Mouse (Mus musculus): Measurements from ENCODE around the gene Traf4. TPM values are rescaled to one million over a fixed set of nuclear protein-coding genes. Genes with fewer than 3 reads are reported as not detected.

Traf4 gene
- total and polyA plus RNA-seq, 3 experiments: 34.4 to 42.0 TPM; not detected in 1

GRCm38 (mm10) chr11:78177903-78178858 lies 12.8 kb upstream of the Traf4 start (continued):
- peak; percentile 81 for TF ChIP-seq ZMIZ1 (IDR thresholded peaks at IDR 0.05; ENCODE audit: low read depth, low read length)
- TF ChIP-seq KAT2A (conservative IDR thresholded peaks at IDR 0.05; ENCODE audit: low read depth, low read length): no peak
- TF ChIP-seq UBTF (IDR thresholded peaks at IDR 0.05; ENCODE audit: borderline replicate concordance, insufficient read depth, low read depth, low read length): peak; percentile 10; the same call in 1 of the 2 replicates
- TF ChIP-seq CTCF (IDR thresholded peaks at IDR 0.05 in 2 of 3, conservative IDR thresholded peaks at IDR 0.05 in 1 of 3; ENCODE audit: control insufficient read depth in 1 of 3, insufficient read depth in 1 of 3, low read depth in 2 of 3, low read length in 3 of 3, poor library complexity in 1 of 3, severe bottlenecking in 1 of 3): peak; percentile 94 to 99 (median 99)
- peak; percentile 78 for TF ChIP-seq ZC3H11A (IDR thresholded peaks at IDR 0.05; ENCODE audit: low read depth, low read length)

- no peaks in the 10 kb centered on the region for H3K27me3 ChIP-seq (ENCODE audit: control insufficient read depth in 1 of 2, insufficient read depth in 2 of 2, low read length in 2 of 2)
- peak; percentile 82 for DNase-seq (ENCODE audit: low read depth, low spot score)
- no peaks in the 10 kb centered on the region for H3K9me3 ChIP-seq (replicated peaks; ENCODE audit: insufficient read depth, low read length)
- peak overlapping the region; percentile 60 to 67 for H3K4me3 ChIP-seq (ENCODE audit: control insufficient read depth in 1 of 2, insufficient read depth in 1 of 2, low read depth in 2 of 2, low read length in 2 of 2)
- H3K4me1 ChIP-seq (ENCODE audit: control insufficient read depth in 1 of 2, insufficient read depth in 2 of 2, low read length in 2 of 2): peaks cover 4 to 19% of the 10 kb centered on the region in 2 experiments; a peak in 2 of 4 replicates
- peaks cover 22% of the 10 kb centered on the region for H3K79me2 ChIP-seq (ENCODE audit: control insufficient read depth, insufficient read depth, low read length, poor library complexity)
- peak overlapping the region; percentile 92 for H3K9ac ChIP-seq (ENCODE audit: control insufficient read depth, low read depth, low read length, poor library complexity, severe bottlenecking)
- peaks cover 10 to 32% of the 10 kb centered on the region in 2 experiments for H3K36me3 ChIP-seq (ENCODE audit: control insufficient read depth in 1 of 2, insufficient read depth in 2 of 2, low read length in 2 of 2)
- TF ChIP-seq MAFK (IDR thresholded peaks at IDR 0.05; ENCODE audit: borderline replicate concordance, low read depth, low read length) (no peak), CTCF (IDR thresholded peaks at IDR 0.05 in 2 of 3, conservative IDR thresholded peaks at IDR 0.05 in 1 of 3; ENCODE audit: control insufficient read depth in 1 of 3, insufficient read depth in 1 of 3, low read depth in 2 of 3, low read length in 3 of 3, poor library complexity in 1 of 3, severe bottlenecking in 1 of 3) (no peak), MAX (IDR thresholded peaks at IDR 0.05; ENCODE audit: low read length) (peak; percentile 68; the same call in 1 of the 2 replicates), ZNF384 (IDR thresholded peaks at IDR 0.05; ENCODE audit: low read depth, low read length) (0 out of 2 replicates have a peak, but pooled peaks have one; percentile 13), MXI1 (IDR thresholded peaks at IDR 0.05; ENCODE audit: low read depth, low read length) (peak; percentile 35; the same call in 1 of the 2 replicates)
- peak overlapping the region; percentile 83 for H3K27ac ChIP-seq (ENCODE audit: control insufficient read depth, low read depth, low read length)
These were observed 12.0 kb upstream of the Traf4 start for GRCm38 (mm10) chr11:78177437-78177836.

GRCm38 (mm10) chr11:78176905-78177331 lies 11.5 kb upstream of the Traf4 start:
- peaks cover 16% of the 10 kb centered on the region for H3K79me2 ChIP-seq (ENCODE audit: control insufficient read depth, insufficient read depth, low read length, poor library complexity)
- peak; percentile 76 for DNase-seq (ENCODE audit: low read depth, low spot score)
- peaks cover 5 to 29% of the 10 kb centered on the region in 2 experiments for H3K36me3 ChIP-seq (ENCODE audit: control insufficient read depth in 1 of 2, insufficient read depth in 2 of 2, low read length in 2 of 2)
- TF ChIP-seq ETS1 (IDR thresholded peaks at IDR 0.05; ENCODE audit: low read depth, low read length) (no peak), ZKSCAN1 (IDR thresholded peaks at IDR 0.05; ENCODE audit: low read depth, low read length) (no peak), MYB (IDR thresholded peaks at IDR 0.05; ENCODE audit: low read depth, low read length) (no peak), SIN3A (IDR thresholded peaks at IDR 0.05; ENCODE audit: low read length) (peak; percentile 54), TCF12 (IDR thresholded peaks at IDR 0.05; ENCODE audit: low read depth, low read length) (0 out of 2 replicates have a peak, but pooled peaks have one; percentile 3), SMC3 (IDR thresholded peaks at IDR 0.05; ENCODE audit: low read depth, low read length) (0 out of 2 replicates have a peak, but pooled peaks have one; percentile 1), NRF1 (IDR thresholded peaks at IDR 0.05; ENCODE audit: insufficient read depth, low read depth, low read length, poor library complexity, severe bottlenecking) (no peak)
- no peaks in the 10 kb centered on the region for H3K27me3 ChIP-seq (ENCODE audit: control insufficient read depth in 1 of 2, insufficient read depth in 2 of 2, low read length in 2 of 2)
- H3K9ac ChIP-seq (ENCODE audit: control insufficient read depth, low read depth, low read length, poor library complexity, severe bottlenecking): peak overlapping the region; percentile 92
- H3K9me3 ChIP-seq (replicated peaks; ENCODE audit: insufficient read depth, low read length): no peaks in the 10 kb centered on the region
- H3K4me3 ChIP-seq (ENCODE audit: control insufficient read depth in 1 of 2, insufficient read depth in 1 of 2, low read depth in 2 of 2, low read length in 2 of 2): peak overlapping the region; percentile 60 to 67
- H3K4me1 ChIP-seq (ENCODE audit: control insufficient read depth in 1 of 2, insufficient read depth in 2 of 2, low read length in 2 of 2): peaks cover 4 to 19% of the 10 kb centered on the region in 2 experiments; a peak in 2 of 4 replicates
- peak overlapping the region; percentile 83 for H3K27ac ChIP-seq (ENCODE audit: control insufficient read depth, low read depth, low read length)
